Mouse (Mus musculus): ENCODE measurements around the gene Prpf8.

Prpf8 gene

GRCm38 (mm10) chr11:75508162-75508561 lies 21.5 kb downstream of the Prpf8 start:
- DNase-seq (ENCODE audit: low spot score) = no peak

- no peak for DNase-seq (ENCODE audit: low spot score)
These were observed 22.3 kb downstream of the Prpf8 start for GRCm38 (mm10) chr11:75508904-75509303.

GRCm38 (mm10) chr11:75509741-75510626 lies 23.4 kb downstream of the Prpf8 start, which contains the start of gene Rilp:
Gene Rilp, plus strand, starts transcription at chr11:75510094.
- DNase-seq (ENCODE audit: low spot score) = peak; percentile 54

- DNase-seq (ENCODE audit: low spot score) = no peak
These were observed 24.0 kb downstream of the Prpf8 start for GRCm38 (mm10) chr11:75510627-75510993.

GRCm38 (mm10) chr11:75511213-75511612 lies 24.6 kb downstream of the Prpf8 start:
- DNase-seq (ENCODE audit: low spot score) = no peak

- no peak for DNase-seq (ENCODE audit: low spot score)
These were observed 25.8 kb downstream of the Prpf8 start for GRCm38 (mm10) chr11:75512301-75513018.

GRCm38 (mm10) chr11:75513336-75513735 lies 26.7 kb downstream of the Prpf8 start, which contains the start of gene Scarf1:
Gene Scarf1, plus strand, starts transcription at chr11:75513540.
- DNase-seq (ENCODE audit: low spot score) = no peak

- no peak for DNase-seq (ENCODE audit: low spot score)
These were observed 28.6 kb downstream of the Prpf8 start for GRCm38 (mm10) chr11:75515186-75515585.

- no peak for DNase-seq (ENCODE audit: low spot score)
These were observed 33.4 kb downstream of the Prpf8 start for GRCm38 (mm10) chr11:75519834-75520633.

- no peak for DNase-seq (ENCODE audit: low spot score)
These were observed 35.0 kb downstream of the Prpf8 start for GRCm38 (mm10) chr11:75521609-75522008.

- no peak for DNase-seq (ENCODE audit: low spot score)
These were observed 36.2 kb downstream of the Prpf8 start for GRCm38 (mm10) chr11:75522793-75523192.

GRCm38 (mm10) chr11:75525531-75526125 lies 39.0 kb downstream of the Prpf8 start:
- no peak for DNase-seq (ENCODE audit: low spot score)

- no peak for DNase-seq (ENCODE audit: low spot score)
These were observed 40.3 kb downstream of the Prpf8 start for GRCm38 (mm10) chr11:75526943-75527342.

GRCm38 (mm10) chr11:75529771-75530170 lies 43.2 kb downstream of the Prpf8 start:
- no peak for DNase-seq (ENCODE audit: low spot score)

- DNase-seq (ENCODE audit: low spot score) = peak; percentile 92
These were observed 43.7 kb downstream of the Prpf8 start for GRCm38 (mm10) chr11:75530325-75530724.

GRCm38 (mm10) chr11:75530845-75531373 lies 44.3 kb downstream of the Prpf8 start:
- no peak for DNase-seq (ENCODE audit: low spot score)

GRCm38 (mm10) chr11:75531469-75532242 lies 45.0 kb downstream of the Prpf8 start, which contains the start of gene Slc43a2:
Gene Slc43a2, plus strand, starts transcription at chr11:75531694.
- DNase-seq (ENCODE audit: low spot score) = peak; percentile 96

- no peak for DNase-seq (ENCODE audit: low spot score)
These were observed 46.0 kb downstream of the Prpf8 start for GRCm38 (mm10) chr11:75532340-75533277.

- no peak for DNase-seq (ENCODE audit: low spot score)
These were observed 46.8 kb downstream of the Prpf8 start for GRCm38 (mm10) chr11:75533314-75534015.

All from adipocyte (in vitro differentiated cells).